Mouse (Mus musculus): ENCODE results near the gene Zmat5. TPM values are rescaled to one million over a fixed set of nuclear protein-coding genes. Genes with fewer than 3 reads are reported as not detected.

The Zmat5 gene
- polyA plus RNA-seq, 1 experiment from 2014 or later = 78.9 TPM

DNA sequence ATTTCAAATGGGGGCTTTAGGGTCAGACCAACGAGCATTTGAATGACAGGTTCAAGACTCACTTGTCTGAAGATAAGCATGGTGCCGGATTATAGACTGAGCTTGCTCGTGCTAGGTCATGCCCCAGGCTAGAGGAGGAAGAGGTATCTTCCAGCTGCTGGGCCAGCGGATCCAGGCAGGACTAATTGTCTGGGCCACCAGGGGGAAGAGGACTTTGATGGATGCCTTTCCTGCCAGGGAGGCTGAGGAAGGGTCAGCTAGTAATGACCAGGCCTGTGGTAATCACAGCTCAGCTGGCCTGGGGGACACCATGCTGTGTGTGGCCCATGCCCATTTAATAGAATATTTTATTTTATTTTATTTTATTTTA, 53.3 kb downstream of the Zmat5 start:
- no peak for ATAC-seq (ENCODE audit: insufficient number of reproducible peaks, low FRiP score, low TSS enrichment, low read depth)
- Histone ChIP-seq H3K27ac (replicated peaks; ENCODE audit: low read depth, low read length) (no peak overlapping the region), H3K4me1 (ENCODE audit: control insufficient read depth, insufficient read depth, low read length) (peaks cover 4% of the 10 kb centered on the region; the same call in 1 of the 2 replicates), H3K9ac (ENCODE audit: low read length) (no peak overlapping the region), H3K4me2 (ENCODE audit: low read depth, severe bottlenecking) (no peak overlapping the region), H3K4me3 (ENCODE audit: low read depth, low read length) (no peak overlapping the region), H3K9me3 (ENCODE audit: control insufficient read depth, low read length) (no peaks in the 10 kb centered on the region), H3K27me3 (ENCODE audit: control insufficient read depth, insufficient read depth, low read length) (peaks cover 27% of the 10 kb centered on the region), H3K36me3 (ENCODE audit: control insufficient read depth, insufficient read depth, low read length) (no peaks in the 10 kb centered on the region)
- 9% methylated on average over 4 of the region's 4 CpGs for WGBS
- DNase-seq (ENCODE audit: low spot score) = no peak

DNA sequence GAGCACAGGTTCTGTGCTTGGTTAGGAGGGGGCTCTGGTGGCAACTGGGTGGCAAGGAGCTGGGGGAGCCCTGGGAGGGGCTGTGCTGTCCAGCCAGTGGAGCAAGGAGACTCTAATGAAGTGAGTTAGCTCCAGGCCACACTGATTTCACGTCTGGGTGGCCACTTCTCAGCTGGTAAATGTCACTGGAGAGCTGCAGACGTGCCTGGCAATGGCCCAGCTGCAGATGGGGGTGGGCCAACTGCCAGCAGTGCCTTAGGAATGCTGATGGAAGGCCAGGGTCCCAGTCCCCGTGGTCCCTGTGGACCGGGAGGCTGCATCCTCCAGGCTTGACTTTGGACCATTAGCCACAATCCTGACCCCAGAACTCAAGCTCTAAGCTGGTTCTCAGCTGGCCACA, 56.0 kb downstream of the Zmat5 start:
- Histone ChIP-seq H3K27me3 (ENCODE audit: control insufficient read depth, insufficient read depth, low read length) (peaks cover 31% of the 10 kb centered on the region), H3K9me3 (ENCODE audit: control insufficient read depth, low read length) (no peaks in the 10 kb centered on the region), H3K4me3 (ENCODE audit: low read depth, low read length) (no peak overlapping the region), H3K4me2 (ENCODE audit: low read depth, severe bottlenecking) (no peak overlapping the region), H3K4me1 (ENCODE audit: control insufficient read depth, insufficient read depth, low read length) (no peaks in the 10 kb centered on the region), H3K9ac (ENCODE audit: low read length) (no peak overlapping the region), H3K36me3 (ENCODE audit: control insufficient read depth, insufficient read depth, low read length) (no peaks in the 10 kb centered on the region), H3K27ac (replicated peaks; ENCODE audit: low read depth, low read length) (no peak overlapping the region)
- 14% methylated on average over 4 of the region's 4 CpGs for WGBS
- DNase-seq (ENCODE audit: low spot score) (no peak), ATAC-seq (ENCODE audit: insufficient number of reproducible peaks, low FRiP score, low TSS enrichment, low read depth) (no peak)

GRCm38 (mm10) chr11:4761991-4762390, 57.5 kb downstream of the Zmat5 start:
- H3K27ac ChIP-seq (replicated peaks; ENCODE audit: low read depth, low read length) = no peak overlapping the region
- H3K4me3 ChIP-seq (ENCODE audit: low read depth, low read length) = no peak overlapping the region
- no peaks in the 10 kb centered on the region for H3K9me3 ChIP-seq (ENCODE audit: control insufficient read depth, low read length)
- no peaks in the 10 kb centered on the region for H3K4me1 ChIP-seq (ENCODE audit: control insufficient read depth, insufficient read depth, low read length)
- DNase-seq (ENCODE audit: low spot score) = no peak
- H3K27me3 ChIP-seq (ENCODE audit: control insufficient read depth, insufficient read depth, low read length) = peaks cover 29% of the 10 kb centered on the region
- H3K36me3 ChIP-seq (ENCODE audit: control insufficient read depth, insufficient read depth, low read length) = no peaks in the 10 kb centered on the region
- ATAC-seq (ENCODE audit: insufficient number of reproducible peaks, low FRiP score, low TSS enrichment, low read depth) = no peak
- no peak overlapping the region for H3K9ac ChIP-seq (ENCODE audit: low read length)
- WGBS = 8% methylated on average over 6 of the region's 6 CpGs
- H3K4me2 ChIP-seq (ENCODE audit: low read depth, severe bottlenecking) = no peak overlapping the region

DNA sequence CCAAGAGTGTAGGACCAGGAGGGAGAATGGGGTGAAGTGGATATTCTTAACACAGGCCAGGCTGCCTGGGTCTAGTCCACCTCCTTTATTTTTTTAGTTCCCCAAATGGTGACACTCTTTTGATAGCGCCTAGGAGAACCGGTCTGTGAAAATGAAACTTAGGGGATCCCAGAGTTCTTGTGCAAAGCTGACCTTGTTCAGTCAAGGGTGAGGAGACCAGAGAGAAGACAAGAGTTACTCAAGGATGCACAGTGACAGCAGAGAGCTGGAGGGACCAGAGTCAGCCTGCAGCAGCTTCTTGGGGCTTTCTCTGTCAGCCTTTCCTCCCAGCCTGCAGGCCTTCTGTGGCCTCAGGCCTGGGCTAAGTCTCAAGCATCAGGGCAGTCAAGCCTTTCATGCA, 58.0 kb downstream of the Zmat5 start:
- DNase-seq (ENCODE audit: low spot score) (no peak), ATAC-seq (ENCODE audit: insufficient number of reproducible peaks, low FRiP score, low TSS enrichment, low read depth) (no peak)
- no peaks in the 10 kb centered on the region for H3K4me1 ChIP-seq (ENCODE audit: control insufficient read depth, insufficient read depth, low read length)
- H3K27me3 ChIP-seq (ENCODE audit: control insufficient read depth, insufficient read depth, low read length) = peaks cover 29% of the 10 kb centered on the region
- H3K36me3 ChIP-seq (ENCODE audit: control insufficient read depth, insufficient read depth, low read length) = no peaks in the 10 kb centered on the region
- H3K9ac ChIP-seq (ENCODE audit: low read length) = no peak overlapping the region
- no peak overlapping the region for H3K4me3 ChIP-seq (ENCODE audit: low read depth, low read length)
- H3K9me3 ChIP-seq (ENCODE audit: control insufficient read depth, low read length) = no peaks in the 10 kb centered on the region
- no peak overlapping the region for H3K27ac ChIP-seq (replicated peaks; ENCODE audit: low read depth, low read length)
- H3K4me2 ChIP-seq (ENCODE audit: low read depth, severe bottlenecking) = no peak overlapping the region
- WGBS = 21% methylated on average over 2 of the region's 2 CpGs

- Histone ChIP-seq H3K9me3 (ENCODE audit: control insufficient read depth, low read length) (no peaks in the 10 kb centered on the region), H3K4me2 (ENCODE audit: low read depth, severe bottlenecking) (no peak overlapping the region), H3K9ac (ENCODE audit: low read length) (no peak overlapping the region), H3K4me1 (ENCODE audit: control insufficient read depth, insufficient read depth, low read length) (no peaks in the 10 kb centered on the region), H3K4me3 (ENCODE audit: low read depth, low read length) (no peak overlapping the region), H3K27me3 (ENCODE audit: control insufficient read depth, insufficient read depth, low read length) (peaks cover 29% of the 10 kb centered on the region), H3K27ac (replicated peaks; ENCODE audit: low read depth, low read length) (no peak overlapping the region), H3K36me3 (ENCODE audit: control insufficient read depth, insufficient read depth, low read length) (no peaks in the 10 kb centered on the region)
- peak; percentile 43 for DNase-seq (ENCODE audit: low spot score)
- WGBS = 13% methylated on average over 5 of the region's 5 CpGs
- no peak for ATAC-seq (ENCODE audit: insufficient number of reproducible peaks, low FRiP score, low TSS enrichment, low read depth)
Measured at GRCm38 (mm10) chr11:4763631-4764030, 59.2 kb downstream of the Zmat5 start.

GRCm38 (mm10) chr11:4764476-4764875, 60.0 kb downstream of the Zmat5 start:
- H3K36me3 ChIP-seq (ENCODE audit: control insufficient read depth, insufficient read depth, low read length) = no peaks in the 10 kb centered on the region
- ATAC-seq (ENCODE audit: insufficient number of reproducible peaks, low FRiP score, low TSS enrichment, low read depth) = no peak
- H3K4me1 ChIP-seq (ENCODE audit: control insufficient read depth, insufficient read depth, low read length) = no peaks in the 10 kb centered on the region
- no peak for DNase-seq (ENCODE audit: low spot score)
- H3K4me3 ChIP-seq (ENCODE audit: low read depth, low read length) = no peak overlapping the region
- H3K9me3 ChIP-seq (ENCODE audit: control insufficient read depth, low read length) = no peaks in the 10 kb centered on the region
- no peak overlapping the region for H3K4me2 ChIP-seq (ENCODE audit: low read depth, severe bottlenecking)
- H3K27me3 ChIP-seq (ENCODE audit: control insufficient read depth, insufficient read depth, low read length) = peaks cover 29% of the 10 kb centered on the region
- H3K27ac ChIP-seq (replicated peaks; ENCODE audit: low read depth, low read length) = no peak overlapping the region
- WGBS = 56% methylated on average over 5 of the region's 5 CpGs
- no peak overlapping the region for H3K9ac ChIP-seq (ENCODE audit: low read length)

GRCm38 (mm10) chr11:4768399-4768798, 63.9 kb downstream of the Zmat5 start:
- ATAC-seq (ENCODE audit: insufficient number of reproducible peaks, low FRiP score, low TSS enrichment, low read depth) (no peak), DNase-seq (ENCODE audit: low spot score) (no peak)
- H3K4me1 ChIP-seq (ENCODE audit: control insufficient read depth, insufficient read depth, low read length) = no peaks in the 10 kb centered on the region
- H3K36me3 ChIP-seq (ENCODE audit: control insufficient read depth, insufficient read depth, low read length) = peaks cover 5% of the 10 kb centered on the region
- H3K27me3 ChIP-seq (ENCODE audit: control insufficient read depth, insufficient read depth, low read length) = peaks cover 1% of the 10 kb centered on the region
- H3K9ac ChIP-seq (ENCODE audit: low read length) = no peak overlapping the region
- H3K9me3 ChIP-seq (ENCODE audit: control insufficient read depth, low read length) = no peaks in the 10 kb centered on the region
- H3K27ac ChIP-seq (replicated peaks; ENCODE audit: low read depth, low read length) = no peak overlapping the region
- no peak overlapping the region for H3K4me2 ChIP-seq (ENCODE audit: low read depth, severe bottlenecking)
- H3K4me3 ChIP-seq (ENCODE audit: low read depth, low read length) = no peak overlapping the region
- WGBS = 87% methylated on average over 4 of the region's 4 CpGs

DNA sequence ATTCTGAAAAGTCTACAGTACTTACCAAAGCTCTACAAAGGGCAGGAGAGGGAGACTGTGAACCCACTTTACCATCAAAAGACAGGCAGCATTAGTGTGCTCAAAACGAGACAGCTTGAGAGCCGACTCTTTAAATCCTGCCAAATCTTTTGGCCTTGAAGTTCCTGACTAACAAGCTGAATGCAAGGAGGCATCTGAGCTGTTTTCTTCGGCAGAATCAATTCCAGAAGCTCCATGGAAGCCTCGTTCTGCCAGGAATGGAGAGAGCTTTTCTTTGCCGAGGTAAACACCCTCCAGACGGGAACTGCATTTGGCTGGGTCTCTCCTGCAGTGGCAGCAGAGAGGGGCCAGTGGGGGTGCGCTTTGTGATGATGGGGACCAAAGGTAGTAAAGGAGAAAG, 64.8 kb downstream of the Zmat5 start:
- H3K9me3 ChIP-seq (ENCODE audit: control insufficient read depth, low read length) = no peaks in the 10 kb centered on the region
- no peak overlapping the region for H3K4me2 ChIP-seq (ENCODE audit: low read depth, severe bottlenecking)
- 71% methylated on average over 7 of the region's 7 CpGs for WGBS
- DNase-seq (ENCODE audit: low spot score) (no peak), ATAC-seq (ENCODE audit: insufficient number of reproducible peaks, low FRiP score, low TSS enrichment, low read depth) (no peak)
- peaks cover 5% of the 10 kb centered on the region for H3K36me3 ChIP-seq (ENCODE audit: control insufficient read depth, insufficient read depth, low read length)
- no peaks in the 10 kb centered on the region for H3K4me1 ChIP-seq (ENCODE audit: control insufficient read depth, insufficient read depth, low read length)
- no peak overlapping the region for H3K9ac ChIP-seq (ENCODE audit: low read length)
- H3K27me3 ChIP-seq (ENCODE audit: control insufficient read depth, insufficient read depth, low read length) = no peaks in the 10 kb centered on the region
- no peak overlapping the region for H3K27ac ChIP-seq (replicated peaks; ENCODE audit: low read depth, low read length)
- H3K4me3 ChIP-seq (ENCODE audit: low read depth, low read length) = no peak overlapping the region

DNA sequence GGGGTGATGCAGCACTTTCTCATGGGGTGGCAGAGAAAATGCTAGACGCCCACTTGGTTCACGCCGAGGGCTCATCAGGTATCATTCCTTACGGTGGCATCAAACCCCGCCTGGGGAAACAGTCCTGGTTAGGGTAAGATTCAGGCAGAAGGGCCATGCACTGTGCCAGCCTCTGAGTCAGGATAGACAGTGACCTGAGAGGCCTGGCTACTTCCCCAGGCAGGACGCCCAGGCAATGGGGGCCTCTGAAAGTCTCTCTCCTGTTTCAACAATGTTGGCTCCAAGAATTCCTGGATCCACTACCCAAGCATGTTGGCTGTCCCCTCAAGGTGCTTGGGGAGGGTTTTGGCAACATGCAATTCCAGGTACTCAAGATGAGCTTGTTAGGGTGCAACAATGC, 65.4 kb downstream of the Zmat5 start:
- Histone ChIP-seq H3K4me3 (ENCODE audit: low read depth, low read length) (no peak overlapping the region), H3K4me1 (ENCODE audit: control insufficient read depth, insufficient read depth, low read length) (no peaks in the 10 kb centered on the region), H3K27me3 (ENCODE audit: control insufficient read depth, insufficient read depth, low read length) (no peaks in the 10 kb centered on the region), H3K9ac (ENCODE audit: low read length) (no peak overlapping the region), H3K36me3 (ENCODE audit: control insufficient read depth, insufficient read depth, low read length) (peaks cover 5% of the 10 kb centered on the region), H3K4me2 (ENCODE audit: low read depth, severe bottlenecking) (no peak overlapping the region), H3K9me3 (ENCODE audit: control insufficient read depth, low read length) (no peaks in the 10 kb centered on the region), H3K27ac (replicated peaks; ENCODE audit: low read depth, low read length) (no peak overlapping the region)
- WGBS = 95% methylated on average over 6 of the region's 6 CpGs
- no peak for DNase-seq (ENCODE audit: low spot score)
- no peak for ATAC-seq (ENCODE audit: insufficient number of reproducible peaks, low FRiP score, low TSS enrichment, low read depth)
